ENCODE assay signal across 22 mouse cellular contexts in the genomic region with DNA sequence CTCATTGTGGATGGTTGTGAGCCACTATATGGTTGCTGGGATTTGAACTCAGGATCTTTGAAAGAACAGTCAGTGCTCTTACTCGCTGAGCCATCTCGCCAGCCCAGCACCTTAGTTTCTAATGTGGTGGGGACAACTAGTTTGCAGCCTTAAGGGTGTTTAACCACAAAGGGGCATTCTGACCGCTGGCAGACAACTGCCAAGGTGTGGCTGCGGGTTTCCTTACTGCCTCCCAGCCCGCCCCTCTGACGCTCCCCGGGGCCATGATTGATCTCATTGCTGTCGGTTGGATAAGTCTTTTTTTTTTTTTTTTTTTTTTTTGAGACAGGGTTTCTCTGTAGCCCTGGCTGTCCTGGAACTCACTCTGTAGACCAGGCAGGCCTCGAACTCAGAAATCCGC. TPM values are rescaled to one million over a fixed set of nuclear protein-coding genes. Genes with fewer than 3 reads are reported as not detected.
DNase-seq lines count a peak whose midpoint lies in the region; ATAC-seq and TF ChIP-seq lines count a peak whose summit lies in the region.
"Not testable (repeated sequence)": the region's sequence is repeated elsewhere in the genome, so short reads cannot be mapped to it uniquely, and the experiment has no call there.
"Had no signal": no experiment of that assay in that cellular context is flagged by ENCODE, and none has a peak within 500 bp of the region (broad histone marks: within the 10 kb centered on the region; RNA-seq: fewer than 3 reads in every experiment).

No protein-coding gene starts in this region.

- DNase-seq in cerebellum, adult 9-10 months: peak; percentile 17
- DNase-seq in gastrocnemius, adult 2 months: not testable (repeated sequence)
- peak; percentile 57 to 74 for DNase-seq in natural killer cell, adult 2 months (ENCODE audit: low spot score in 2 of 2)
- peak; percentile 34 for DNase-seq in splenic B cell, adult 2 months (ENCODE audit: low read depth, low spot score)

- H3K27ac ChIP-seq in gastrocnemius, adult 2 months: peak overlapping the region; percentile 20; the same call in 1 of the 2 replicates
- peak overlapping the region; percentile 93; the same call in 1 of the 2 replicates for H3K27ac ChIP-seq in limb, embryonic 15.5 days

- H3K4me2 ChIP-seq in limb, embryonic 15.5 days: not testable (repeated sequence)

- peaks cover 40% of the 10 kb centered on the region for H3K4me1 ChIP-seq in limb, embryonic 15.5 days

- WGBS in limb, embryonic 15.5 days: 92% methylated on average over 10 of the region's 10 CpGs

- not testable (repeated sequence) for H3K9me3 ChIP-seq in limb, embryonic 15.5 days

- intact Hi-C loops in gastrocnemius, adult 2 months (cut with DNase I): not testable (repeated sequence)

- not testable (repeated sequence) for H3K27me3 ChIP-seq in limb, embryonic 15.5 days; splenic B cell, adult 2 months (ENCODE audit: control insufficient read depth, insufficient read depth, low read length, poor library complexity, severe bottlenecking)

- not testable (repeated sequence) for ATAC-seq in limb, embryonic 15.5 days (ENCODE audit: insufficient number of reproducible peaks, low FRiP score, low TSS enrichment, low read depth)

- H3K4me3 ChIP-seq in gastrocnemius, adult 2 months; limb, embryonic 15.5 days: not testable (repeated sequence)

- H3K9ac ChIP-seq in limb, embryonic 15.5 days: not testable (repeated sequence)

- not testable (repeated sequence) for H3K36me3 ChIP-seq in limb, embryonic 15.5 days; splenic B cell, adult 2 months (ENCODE audit: control insufficient read depth, insufficient read depth, low read length, poor library complexity, severe bottlenecking)

- TF ChIP-seq CTCF in gastrocnemius, adult 2 months (IDR thresholded peaks at IDR 0.05): not testable (repeated sequence)

RNA-seq across cellular contexts. Expression of gene Rmi2, which starts 17.4 kb away (rescaled TPM):
- 1 to 10 TPM; 1.2 to 1.9 TPM for total RNA-seq in gastrocnemius, adult 2 months (2021)
- polyA plus RNA-seq in limb, embryonic 15.5 days (2015; fragmentation: Nextera tagmentation; extraction: Ambion mirVana): 2.8 and 3.0 TPM in 2 replicates

RNA-seq across cellular contexts. Expression of gene Gm11172, which starts 39.5 kb away (rescaled TPM):
- total RNA-seq in gastrocnemius, adult 2 months (2021): not detected
- not detected in 2 replicates for polyA plus RNA-seq in limb, embryonic 15.5 days (2015; fragmentation: Nextera tagmentation; extraction: Ambion mirVana)
- total RNA-seq: adrenal gland, adult 18-20 months; adrenal gland, adult 2 months; adrenal gland, adult 8-10 months; adrenal gland, postnatal 10 days; adrenal gland, postnatal 14 days; adrenal gland, postnatal 25 days; adrenal gland, postnatal 36 days; adrenal gland, postnatal 4 days; CH12.LX; ES-E14; G1E; MEL had no signal
- polyA plus RNA-seq: activated CD4-positive, CD25-positive, alpha-beta regulatory T cell, adult 4 months; adrenal gland, adult 2 months; brain, embryonic 14.5 days; C2C12; CD4-positive, CD25-positive, alpha-beta regulatory T cell, adult 4 months; G1E; Patski had no signal

RNA-seq across cellular contexts. Expression of gene Prm1, which starts 46.6 kb away (rescaled TPM):
- not detected for total RNA-seq in gastrocnemius, adult 2 months (2021)
- polyA plus RNA-seq in limb, embryonic 15.5 days (2015; fragmentation: Nextera tagmentation; extraction: Ambion mirVana): 0.50 TPM in 1 of 2 replicates, not detected in the other
- total RNA-seq: adrenal gland, adult 18-20 months; adrenal gland, adult 2 months; adrenal gland, adult 8-10 months; adrenal gland, postnatal 10 days; adrenal gland, postnatal 14 days; adrenal gland, postnatal 25 days; adrenal gland, postnatal 36 days; adrenal gland, postnatal 4 days; CH12.LX; ES-E14; G1E; MEL had no signal
- polyA plus RNA-seq: adrenal gland, adult 2 months; brain, embryonic 14.5 days; C2C12; G1E had no signal

RNA-seq across cellular contexts. Expression of gene Prm2, which starts 56.3 kb away (rescaled TPM):
- total RNA-seq in gastrocnemius, adult 2 months (2021): not detected
- polyA plus RNA-seq in limb, embryonic 15.5 days (2015; fragmentation: Nextera tagmentation; extraction: Ambion mirVana): not detected in 2 replicates
- total RNA-seq: adrenal gland, adult 18-20 months; adrenal gland, adult 2 months; adrenal gland, adult 8-10 months; adrenal gland, postnatal 10 days; adrenal gland, postnatal 14 days; adrenal gland, postnatal 25 days; adrenal gland, postnatal 36 days; adrenal gland, postnatal 4 days; CH12.LX; ES-E14; MEL had no signal
- polyA plus RNA-seq: activated CD4-positive, CD25-positive, alpha-beta regulatory T cell, adult 4 months; brain, embryonic 14.5 days; C2C12; CD4-positive, CD25-positive, alpha-beta regulatory T cell, adult 4 months; G1E; Patski had no signal
